Mouse (Mus musculus) liver, embryonic 14.5 days (tissue): Measurements from ENCODE around the gene Mthfsd.
A peak's percentile ranks its signal among the peaks of the same experiment; 100 is the strongest.

Experiments
- CTCF ChIP-seq: IDR thresholded peaks from 2 replicates; pipeline ENCODE4 v1.5.1; 2016; ENCODE audit warnings: antibody characterized with exemption, low read depth, control low read depth
- EP300 ChIP-seq: IDR thresholded peaks from 2 replicates; pipeline ENCODE4 v1.6.1; 2016; ENCODE audit warnings: antibody characterized with exemption, low read depth

DNA sequence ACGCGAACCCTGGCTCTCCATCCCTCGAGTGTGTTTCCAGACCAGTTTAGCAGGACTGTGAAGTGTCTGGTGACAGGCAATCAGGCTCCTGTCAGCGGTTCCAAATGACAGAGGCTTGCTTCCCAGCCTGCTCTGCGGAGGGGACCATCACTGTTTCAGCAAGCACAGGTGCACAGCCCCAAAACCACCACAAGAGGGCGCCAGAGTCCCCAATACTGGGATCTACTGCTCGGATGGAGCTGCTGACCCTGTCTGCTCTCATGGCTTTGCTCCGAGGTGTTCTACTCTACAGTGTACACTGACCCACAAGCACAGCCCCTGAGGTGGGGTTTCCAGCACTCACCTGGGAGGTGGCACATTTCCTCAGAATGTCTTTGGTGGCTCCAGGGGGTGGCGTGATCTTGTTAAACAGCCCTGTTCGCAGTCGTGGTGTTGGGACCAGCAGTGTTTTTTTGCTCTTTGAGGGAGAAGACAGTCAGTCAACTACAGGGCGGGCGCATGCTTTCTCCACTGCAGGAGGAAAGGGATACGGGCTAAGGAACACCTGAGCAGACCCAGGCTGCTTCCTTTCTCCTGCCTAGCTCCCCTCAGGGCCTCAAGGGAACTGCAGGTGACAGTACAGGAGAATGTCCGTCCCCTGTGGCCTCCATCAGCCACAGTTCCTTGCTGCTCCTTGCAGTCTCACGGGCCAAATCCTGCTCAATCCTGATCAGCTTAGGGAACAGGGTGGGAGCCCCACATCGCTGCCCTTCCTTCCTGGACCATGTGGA, 4.0 kb downstream of the Mthfsd start:
- TF ChIP-seq CTCF (peak; percentile 98), EP300 (no peak)
